Mouse (Mus musculus): Measurements from ENCODE around the gene Mrps34.
"Not testable (repeated sequence)": the region's sequence is repeated elsewhere in the genome, so short reads cannot be mapped to it uniquely, and the experiment has no call there.

The Mrps34 gene

GRCm38 (mm10) chr17:24899153-24899552 lies 4.2 kb downstream of the Mrps34 start:
- no peak for DNase-seq (ENCODE audit: low spot score in 2 of 2)

GRCm38 (mm10) chr17:24900014-24900413 lies 5.1 kb downstream of the Mrps34 start:
- DNase-seq (ENCODE audit: low spot score in 2 of 2): no peak

- DNase-seq (ENCODE audit: low spot score in 2 of 2): peak in 1 of 2 experiments; percentile 33
Observed at GRCm38 (mm10) chr17:24902124-24902523, 7.2 kb downstream of the Mrps34 start.

- peak; percentile 78 to 85 for DNase-seq (ENCODE audit: low spot score in 2 of 2)
Observed at GRCm38 (mm10) chr17:24902671-24903474, 8.0 kb downstream of the Mrps34 start.

- DNase-seq (ENCODE audit: low spot score in 2 of 2): peak; percentile 26 to 31
Observed at GRCm38 (mm10) chr17:24903767-24904166, 8.9 kb downstream of the Mrps34 start.

- no peak for DNase-seq (ENCODE audit: low spot score in 2 of 2)
Observed at GRCm38 (mm10) chr17:24907591-24907990, 12.7 kb downstream of the Mrps34 start.

- DNase-seq (ENCODE audit: low spot score in 2 of 2): no peak
Observed at GRCm38 (mm10) chr17:24913984-24914383, 19.1 kb downstream of the Mrps34 start.

GRCm38 (mm10) chr17:24923246-24923645 lies 28.3 kb downstream of the Mrps34 start:
- no peak for DNase-seq (ENCODE audit: low spot score in 2 of 2)

GRCm38 (mm10) chr17:24929506-24929905 lies 34.6 kb downstream of the Mrps34 start:
- DNase-seq (ENCODE audit: low spot score in 2 of 2): no peak

GRCm38 (mm10) chr17:24932431-24932830 lies 37.5 kb downstream of the Mrps34 start:
- no peak for DNase-seq (ENCODE audit: low spot score in 2 of 2)

GRCm38 (mm10) chr17:24933163-24933562 lies 38.2 kb downstream of the Mrps34 start:
- DNase-seq (ENCODE audit: low spot score in 2 of 2): no peak

GRCm38 (mm10) chr17:24934926-24935325 lies 40.0 kb downstream of the Mrps34 start:
- no peak for DNase-seq (ENCODE audit: low spot score in 2 of 2)

- no peak for DNase-seq (ENCODE audit: low spot score in 2 of 2)
Observed at GRCm38 (mm10) chr17:24935666-24936065, 40.8 kb downstream of the Mrps34 start.

GRCm38 (mm10) chr17:24936259-24937237 lies 41.6 kb downstream of the Mrps34 start, which contains the start of gene Mapk8ip3:
Gene Mapk8ip3, minus strand, starts transcription at chr17:24936977.
- peak; percentile 94 to 97 for DNase-seq (ENCODE audit: low spot score in 2 of 2)

GRCm38 (mm10) chr17:24937266-24937665 lies 42.4 kb downstream of the Mrps34 start:
- DNase-seq (ENCODE audit: low spot score in 2 of 2): no peak

- peak; percentile 29 to 60 for DNase-seq (ENCODE audit: low spot score in 2 of 2)
Observed at GRCm38 (mm10) chr17:24942453-24942852, 47.5 kb downstream of the Mrps34 start.

- no peak for DNase-seq (ENCODE audit: low spot score in 2 of 2)
Observed at GRCm38 (mm10) chr17:24943036-24943435, 48.1 kb downstream of the Mrps34 start.

GRCm38 (mm10) chr17:24943589-24943988 lies 48.7 kb downstream of the Mrps34 start:
- not testable (repeated sequence) for DNase-seq (ENCODE audit: low spot score in 2 of 2)
